Mouse (Mus musculus) kidney, postnatal 0 days (tissue): Measurements from ENCODE around the gene Psmc3. TPM values are rescaled to one million over a fixed set of nuclear protein-coding genes. Genes with fewer than 3 reads are reported as not detected.

Experiments used
- ATAC-seq: fragments of 200-750 bp; cut with Nextera tagmentation; replicated peaks from 2 replicates; pipeline ENCODE4 v1.8.0; 2017; ENCODE audit warnings: low read depth, moderate number of reproducible peaks, moderate TSS enrichment, moderate library complexity; ENCODE audit not compliant: low FRiP score
- DNase-seq: peaks from one replicate; pipeline ENCODE4 v3.0.0-alpha.2; 2016; ENCODE audit warnings: low spot score
- H3K27ac ChIP-seq: fragments of 300-500 bp; sonication (generic); 2 replicates; pipeline ENCODE4 v1.5.1; 2014; ENCODE audit warnings: mild to moderate bottlenecking
- H3K27me3 ChIP-seq: fragments of 300-500 bp; sonication (generic); 2 replicates; pipeline ENCODE4 v1.6.1; 2014; ENCODE audit warnings: low read length, mixed read lengths; ENCODE audit not compliant: insufficient read depth
- H3K36me3 ChIP-seq: fragments of 300-500 bp; sonication (generic); 2 replicates; pipeline ENCODE4 v1.6.1; 2014; ENCODE audit warnings: low read length, mixed read lengths; ENCODE audit not compliant: insufficient read depth
- H3K4me1 ChIP-seq: fragments of 300-500 bp; sonication (generic); replicated peaks from 2 replicates; pipeline ENCODE4 v1.6.1; 2014; ENCODE audit warnings: antibody characterized with exemption, low read length, mixed read lengths; ENCODE audit not compliant: insufficient read depth
- H3K4me2 ChIP-seq: fragments of 300-500 bp; sonication (generic); 2 replicates; pipeline ENCODE4 v1.6.1; 2014; ENCODE audit warnings: mild to moderate bottlenecking, low read length, moderate library complexity, mixed read lengths
- H3K4me3 ChIP-seq: fragments of 300-500 bp; sonication (generic); replicated peaks from 2 replicates; pipeline ENCODE4 v1.5.1; 2014; ENCODE audit warnings: low read depth, low read length
- H3K9ac ChIP-seq: fragments of 300-500 bp; sonication (generic); 2 replicates; pipeline ENCODE4 v1.6.1; 2014; ENCODE audit warnings: low read depth, low read length
- H3K9me3 ChIP-seq: fragments of 300-500 bp; sonication (generic); replicated peaks from 2 replicates; pipeline ENCODE4 v1.6.1; 2016; ENCODE audit warnings: low read length, inconsistent platforms, mixed read lengths
- CTCF ChIP-seq: IDR thresholded peaks from 2 replicates; pipeline ENCODE4 v1.5.1; 2016; ENCODE audit warnings: antibody characterized with exemption, low read depth, mild to moderate bottlenecking, moderate library complexity
- WGBS: fragments of 180-500 bp; shearing (Covaris S2); extraction: QIAGEN DNeasy Blood & Tissue Kit; methylation state at CpG from one replicate; pipeline ENCODE4 v1.1.7; 2014; 5-methylcytosine and 5-hydroxymethylcytosine counted together
- polyA plus RNA-seq: library from polyadenylated mRNA; unstranded; fragments of >200 nt; fragmentation: Nextera tagmentation; extraction: Ambion mirVana; gene quantifications from 2 replicates; pipeline ENCODE4 v1.2.1, GENCODE M21; 2015

Psmc3 gene
- polyA plus RNA-seq, 1 experiment from 2014 or later, result 287 TPM

DNA sequence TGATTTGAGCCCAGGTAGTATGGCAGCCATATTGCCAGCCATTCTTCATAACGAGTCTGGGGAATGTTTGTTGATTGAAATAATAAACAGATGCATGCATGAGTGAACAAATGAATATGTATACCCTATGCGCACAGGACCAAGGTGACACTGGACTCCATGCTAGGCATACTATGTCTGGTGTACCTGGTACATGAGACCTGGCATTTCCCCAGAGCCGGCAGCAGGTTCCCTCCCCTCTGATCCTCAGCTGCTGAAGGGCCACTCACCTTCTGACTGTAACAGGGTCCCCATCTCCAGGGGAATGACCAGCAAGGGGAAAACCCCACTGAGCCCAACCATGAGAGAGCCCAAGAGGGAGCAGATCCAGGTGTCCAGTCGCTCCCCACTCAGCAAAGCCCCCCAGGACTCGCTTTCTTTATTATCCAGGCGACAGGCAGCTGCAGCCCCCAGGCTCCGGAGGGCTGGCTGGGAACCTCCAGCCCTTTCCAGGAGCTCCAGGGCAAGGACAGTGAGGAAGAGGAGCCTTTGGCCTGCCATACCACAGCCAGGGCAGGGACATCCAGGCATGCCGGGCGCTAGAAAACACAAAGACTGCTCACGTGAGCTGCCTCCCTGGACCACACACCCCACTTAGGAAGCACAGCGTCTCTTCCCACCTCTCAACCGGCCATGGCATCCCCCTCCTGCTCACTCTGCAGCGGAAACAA is 14.5 kb downstream of the Psmc3 start:
- H3K4me1 ChIP-seq, result peaks cover 18% of the 10 kb centered on the region
- ATAC-seq (no peak), DNase-seq (no peak)
- H3K36me3 ChIP-seq, result peaks cover 19% of the 10 kb centered on the region; the same call in 1 of the 2 replicates
- no peaks in the 10 kb centered on the region for H3K27me3 ChIP-seq
- peak overlapping the region; percentile 53; the same call in 1 of the 2 replicates for H3K4me3 ChIP-seq
- H3K4me2 ChIP-seq, result peak overlapping the region; percentile 82
- 0 out of 2 replicates have a peak overlapping the region, but pooled peaks have one; percentile 62 for H3K9ac ChIP-seq
- no peaks in the 10 kb centered on the region for H3K9me3 ChIP-seq
- 0 out of 2 replicates have a peak overlapping the region, but pooled peaks have one; percentile 31 for H3K27ac ChIP-seq
- TF ChIP-seq CTCF, result no peak
- 59% methylated on average over 13 of the region's 13 CpGs for WGBS

DNA sequence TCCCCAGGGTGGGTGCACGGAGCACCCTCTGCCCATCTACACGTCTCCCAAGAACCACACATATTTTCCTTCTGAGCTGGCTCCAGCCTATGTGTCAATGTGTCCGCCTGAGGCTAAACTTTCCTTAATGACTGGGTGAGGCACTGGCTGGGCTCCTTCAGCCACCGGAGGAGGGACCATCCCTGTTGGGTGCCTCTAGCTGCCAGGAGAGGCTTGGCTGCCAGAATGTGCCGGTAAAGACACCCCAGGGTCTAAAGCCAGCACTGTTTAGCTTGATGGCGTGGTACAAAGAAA is 15.0 kb downstream of the Psmc3 start:
- peak overlapping the region; percentile 82; the same call in 1 of the 2 replicates for H3K27ac ChIP-seq

DNA sequence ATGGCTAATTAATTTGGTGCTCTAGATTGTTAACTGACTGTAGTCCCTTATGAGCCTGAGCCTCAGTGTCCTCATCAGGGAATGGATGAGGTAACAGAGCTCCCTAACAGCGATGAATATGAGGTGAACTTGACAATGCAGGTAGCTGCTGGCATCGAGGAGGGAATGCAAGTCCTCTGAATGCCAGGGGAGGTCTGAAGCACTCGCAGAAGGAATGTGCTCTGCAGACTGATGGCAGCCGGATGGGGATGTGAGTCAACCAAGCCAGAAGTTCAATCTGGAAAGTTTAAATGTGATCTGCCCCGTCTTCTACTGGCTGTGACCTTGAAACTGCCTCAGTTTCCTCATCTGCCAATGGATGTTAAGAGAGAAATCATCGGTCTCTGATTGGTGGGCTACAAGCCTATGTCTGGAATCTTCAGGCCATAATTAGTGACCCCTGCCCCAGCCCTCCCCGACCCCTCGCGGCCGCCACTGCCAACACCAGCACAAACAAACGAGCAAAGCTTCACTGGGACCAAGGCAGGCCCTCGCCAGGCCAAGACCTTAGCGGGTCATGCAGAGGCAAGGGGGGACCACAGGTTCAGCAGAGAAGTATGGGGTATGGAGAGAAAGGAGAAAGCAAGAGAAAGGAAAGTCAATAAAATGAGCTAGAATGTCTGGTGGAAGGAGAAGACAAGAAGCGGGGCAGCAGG is 15.6 kb downstream of the Psmc3 start:
- no peak; the same call in 1 of the 2 replicates for TF ChIP-seq CTCF
- Histone ChIP-seq H3K4me3 (peak overlapping the region; percentile 53), H3K9me3 (no peaks in the 10 kb centered on the region), H3K27me3 (no peaks in the 10 kb centered on the region), H3K4me2 (peak overlapping the region; percentile 82), H3K9ac (peak overlapping the region; percentile 62), H3K27ac (peak overlapping the region; percentile 82), H3K4me1 (peaks cover 18% of the 10 kb centered on the region), H3K36me3 (peaks cover 9% of the 10 kb centered on the region; the same call in 1 of the 2 replicates)
- ATAC-seq (no peak; the same call in 1 of the 2 replicates), DNase-seq (peak; percentile 46)
- 5% methylated on average over 14 of the region's 14 CpGs for WGBS

More for the DNA sequence above, 15.0 kb downstream of the Psmc3 start:
- Histone ChIP-seq H3K27me3 (no peaks in the 10 kb centered on the region), H3K9me3 (no peaks in the 10 kb centered on the region), H3K9ac (peak overlapping the region; percentile 62; the same call in 1 of the 2 replicates), H3K4me2 (peak overlapping the region; percentile 82), H3K4me1 (peaks cover 18% of the 10 kb centered on the region), H3K4me3 (peak overlapping the region; percentile 53), H3K36me3 (peaks cover 15% of the 10 kb centered on the region; the same call in 1 of the 2 replicates)
- no peak for ATAC-seq
- no peak for DNase-seq
- TF ChIP-seq CTCF, result 0 out of 2 replicates have a peak, but pooled peaks have one; percentile 18
- 38% methylated on average over 6 of the region's 6 CpGs for WGBS

GRCm38 (mm10) chr2:91070076-91070800 is 16.4 kb downstream of the Psmc3 start, which contains the start of gene Slc39a13:
Slc39a13 (minus strand) TSS chr2:91070417.
- WGBS, result under 1% methylated on average over 69 of the region's 69 CpGs
- ATAC-seq, result peak; percentile 96
- TF ChIP-seq CTCF, result peak; percentile 99

GRCm38 (mm10) chr2:91071059-91071458 is 17.2 kb downstream of the Psmc3 start:
- H3K4me1 ChIP-seq, result peaks cover 18% of the 10 kb centered on the region
- peak overlapping the region; percentile 82 for H3K27ac ChIP-seq
- H3K4me3 ChIP-seq, result peak overlapping the region; percentile 53; the same call in 1 of the 2 replicates
- peak overlapping the region; percentile 82 for H3K4me2 ChIP-seq
- H3K36me3 ChIP-seq, result no peaks in the 10 kb centered on the region
- no peaks in the 10 kb centered on the region for H3K9me3 ChIP-seq
- no peaks in the 10 kb centered on the region for H3K27me3 ChIP-seq
- 86% methylated on average over 10 of the region's 10 CpGs for WGBS
- DNase-seq, result no peak
- peak overlapping the region; percentile 62 for H3K9ac ChIP-seq
- no peak for TF ChIP-seq CTCF
- no peak for ATAC-seq

More at GRCm38 (mm10) chr2:91070076-91070800, 16.4 kb downstream of the Psmc3 start, which contains the start of gene Slc39a13:
- peak; percentile 97 for DNase-seq
- peaks cover 18% of the 10 kb centered on the region for H3K4me1 ChIP-seq
- no peaks in the 10 kb centered on the region for H3K27me3 ChIP-seq
- no peaks in the 10 kb centered on the region for H3K9me3 ChIP-seq
- peaks cover 5% of the 10 kb centered on the region; the same call in 1 of the 2 replicates for H3K36me3 ChIP-seq
- H3K9ac ChIP-seq, result peak within 1 kb of the TSS; percentile 62
- H3K4me2 ChIP-seq, result peak within 1 kb of the TSS; percentile 82
- peak within 1 kb of the TSS; percentile 53 for H3K4me3 ChIP-seq
- peak within 1 kb of the TSS; percentile 82 for H3K27ac ChIP-seq

DNA sequence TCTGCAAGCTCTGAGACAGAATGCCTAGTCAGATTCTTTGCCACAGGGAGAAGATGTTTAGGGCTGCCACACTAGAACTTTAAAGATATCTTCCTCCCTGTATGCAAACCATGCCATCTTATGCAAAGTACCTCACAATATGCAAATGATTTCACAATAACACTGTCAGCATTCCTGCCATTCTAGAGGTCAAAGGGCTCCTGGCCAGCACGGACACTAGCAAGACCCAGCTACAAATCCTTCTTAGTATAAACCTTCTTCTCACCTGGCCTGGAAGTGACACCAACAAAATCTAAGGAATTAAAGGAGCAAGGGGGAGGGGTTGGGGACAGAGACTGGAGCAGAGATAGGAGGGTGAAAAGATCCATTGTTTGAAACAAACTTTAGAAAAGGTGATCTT is 18.3 kb downstream of the Psmc3 start:
- DNase-seq (no peak), ATAC-seq (no peak)
- no peak overlapping the region for H3K27ac ChIP-seq
- H3K4me1 ChIP-seq, result peaks cover 18% of the 10 kb centered on the region
- no peaks in the 10 kb centered on the region for H3K9me3 ChIP-seq
- no peak overlapping the region for H3K4me2 ChIP-seq
- H3K9ac ChIP-seq, result no peak overlapping the region
- H3K4me3 ChIP-seq, result no peak overlapping the region
- WGBS, result 8% methylated on average over 1 of the region's 1 CpGs
- H3K27me3 ChIP-seq, result no peaks in the 10 kb centered on the region
- no peak for TF ChIP-seq CTCF
- no peaks in the 10 kb centered on the region for H3K36me3 ChIP-seq
